Mouse (Mus musculus): ENCODE data around the gene Pla2g2f. TPM values are rescaled to one million over a fixed set of nuclear protein-coding genes. Genes with fewer than 3 reads are reported as not detected.

Pla2g2f gene
- polyA plus RNA-seq, 1 experiment from 2014 or later: not detected

DNA sequence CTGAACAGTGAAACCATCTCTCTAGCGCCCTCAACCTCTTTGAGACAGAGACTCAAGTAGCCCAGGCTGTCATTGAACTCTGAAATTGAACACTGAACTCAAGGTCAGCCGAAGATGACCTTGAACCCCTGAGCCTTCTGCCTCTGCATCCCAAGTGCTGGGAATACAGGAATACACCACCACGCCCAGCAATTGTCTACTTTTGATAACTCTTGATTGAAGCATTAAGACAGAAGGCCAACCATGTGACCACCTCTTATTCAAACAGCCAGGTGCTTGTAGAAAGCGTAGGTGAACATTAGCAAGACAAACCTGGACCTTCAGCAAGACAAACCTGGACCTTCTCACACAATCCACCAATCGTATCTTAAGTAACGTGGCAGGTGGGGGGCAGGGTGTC, 36.9 kb upstream of the Pla2g2f start:
- no peaks in the 10 kb centered on the region for H3K4me1 ChIP-seq (ENCODE audit: control insufficient read depth, insufficient read depth, low read length)
- no peaks in the 10 kb centered on the region for H3K36me3 ChIP-seq (ENCODE audit: control insufficient read depth, insufficient read depth, low read length)
- no peaks in the 10 kb centered on the region for H3K27me3 ChIP-seq (ENCODE audit: control insufficient read depth, insufficient read depth, low read depth, low read length)
- H3K9me3 ChIP-seq (replicated peaks; ENCODE audit: control insufficient read depth, low read length, poor library complexity, severe bottlenecking): no peaks in the 10 kb centered on the region
- WGBS: 88% methylated on average over 6 of the region's 6 CpGs
- H3K9ac ChIP-seq (ENCODE audit: low read depth, low read length): no peak overlapping the region
- H3K4me2 ChIP-seq (ENCODE audit: low read length): no peak overlapping the region
- H3K4me3 ChIP-seq (ENCODE audit: low read depth, low read length): no peak overlapping the region
- ATAC-seq: no peak
- no peak overlapping the region for H3K27ac ChIP-seq (ENCODE audit: low read length)

DNA sequence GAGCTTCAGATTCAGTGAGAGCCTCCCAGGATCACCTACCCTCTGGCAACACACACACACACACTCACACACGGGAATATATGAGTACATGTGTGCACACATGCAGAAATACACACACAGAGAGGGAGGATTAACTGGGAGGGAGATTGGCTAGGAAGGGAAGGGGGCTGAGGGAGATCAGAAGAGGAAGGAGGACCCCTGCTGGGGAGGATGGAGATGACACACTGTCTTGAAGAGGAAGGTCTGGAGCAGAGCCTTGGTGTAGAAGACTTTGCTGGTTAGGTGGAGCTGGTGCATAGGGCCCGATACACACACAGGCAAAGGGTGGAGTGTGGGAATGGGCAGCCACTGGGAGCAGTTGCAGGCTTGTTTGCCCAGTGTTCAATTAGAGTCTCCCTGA, 35.9 kb upstream of the Pla2g2f start:
- ATAC-seq: no peak
- WGBS: 62% methylated on average over 2 of the region's 2 CpGs

DNA sequence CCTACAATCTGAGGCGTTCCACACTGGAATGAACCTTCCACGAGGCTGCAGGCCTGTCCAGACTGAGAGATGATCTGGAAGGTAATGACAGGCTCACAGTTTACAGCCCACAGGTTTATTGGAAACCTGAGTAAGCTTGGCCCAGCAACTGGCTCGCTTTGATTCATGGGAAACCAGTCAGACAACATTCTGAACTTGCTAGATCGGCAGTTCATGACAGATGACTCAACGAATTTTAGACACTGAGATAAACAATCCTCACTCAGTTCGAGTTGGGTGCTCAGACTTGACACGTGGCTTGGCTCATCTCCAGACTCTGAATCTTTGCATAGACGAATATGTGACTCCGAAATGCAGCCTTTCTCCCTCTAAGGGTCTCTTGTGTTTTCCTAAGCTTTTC, 35.2 kb upstream of the Pla2g2f start:
- Histone ChIP-seq H3K4me3 (ENCODE audit: low read depth, low read length) (no peak overlapping the region), H3K9me3 (replicated peaks; ENCODE audit: control insufficient read depth, low read length, poor library complexity, severe bottlenecking) (no peaks in the 10 kb centered on the region), H3K9ac (ENCODE audit: low read depth, low read length) (no peak overlapping the region), H3K27ac (ENCODE audit: low read length) (no peak overlapping the region), H3K4me2 (ENCODE audit: low read length) (no peak overlapping the region), H3K4me1 (ENCODE audit: control insufficient read depth, insufficient read depth, low read length) (no peaks in the 10 kb centered on the region), H3K27me3 (ENCODE audit: control insufficient read depth, insufficient read depth, low read depth, low read length) (no peaks in the 10 kb centered on the region), H3K36me3 (ENCODE audit: control insufficient read depth, insufficient read depth, low read length) (no peaks in the 10 kb centered on the region)
- 76% methylated on average over 9 of the region's 9 CpGs for WGBS
- ATAC-seq: no peak

More for the DNA sequence above, 35.9 kb upstream of the Pla2g2f start:
- no peak overlapping the region for H3K27ac ChIP-seq (ENCODE audit: low read length)
- no peaks in the 10 kb centered on the region for H3K9me3 ChIP-seq (replicated peaks; ENCODE audit: control insufficient read depth, low read length, poor library complexity, severe bottlenecking)
- H3K4me2 ChIP-seq (ENCODE audit: low read length): no peak overlapping the region
- no peaks in the 10 kb centered on the region for H3K27me3 ChIP-seq (ENCODE audit: control insufficient read depth, insufficient read depth, low read depth, low read length)
- H3K4me1 ChIP-seq (ENCODE audit: control insufficient read depth, insufficient read depth, low read length): no peaks in the 10 kb centered on the region
- no peaks in the 10 kb centered on the region for H3K36me3 ChIP-seq (ENCODE audit: control insufficient read depth, insufficient read depth, low read length)
- no peak overlapping the region for H3K9ac ChIP-seq (ENCODE audit: low read depth, low read length)
- no peak overlapping the region for H3K4me3 ChIP-seq (ENCODE audit: low read depth, low read length)

DNA sequence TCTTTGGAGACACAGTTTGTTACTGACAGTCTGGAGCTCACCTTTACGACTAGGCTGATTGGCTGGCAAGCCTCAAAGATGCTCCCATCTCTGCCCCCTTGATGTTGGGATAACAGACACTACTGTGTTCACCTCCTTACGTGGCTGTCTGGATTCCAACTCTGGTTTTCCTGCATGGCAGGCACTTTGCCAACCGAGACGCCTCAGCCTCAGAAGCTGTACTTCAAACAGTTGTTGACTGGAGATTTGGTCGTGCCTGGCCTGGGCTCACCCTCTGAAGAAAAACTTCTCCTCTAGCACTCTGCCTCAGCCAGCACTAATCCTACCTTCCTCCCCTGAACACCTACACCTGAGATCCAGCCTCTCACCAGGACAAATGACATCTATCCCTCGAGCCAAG, 34.0 kb upstream of the Pla2g2f start:
- Histone ChIP-seq H3K36me3 (ENCODE audit: control insufficient read depth, insufficient read depth, low read length) (no peaks in the 10 kb centered on the region), H3K4me2 (ENCODE audit: low read length) (no peak overlapping the region), H3K4me3 (ENCODE audit: low read depth, low read length) (no peak overlapping the region), H3K9ac (ENCODE audit: low read depth, low read length) (no peak overlapping the region), H3K27me3 (ENCODE audit: control insufficient read depth, insufficient read depth, low read depth, low read length) (no peaks in the 10 kb centered on the region), H3K27ac (ENCODE audit: low read length) (no peak overlapping the region), H3K9me3 (replicated peaks; ENCODE audit: control insufficient read depth, low read length, poor library complexity, severe bottlenecking) (no peaks in the 10 kb centered on the region), H3K4me1 (ENCODE audit: control insufficient read depth, insufficient read depth, low read length) (no peaks in the 10 kb centered on the region)
- WGBS: 70% methylated on average over 6 of the region's 6 CpGs
- no peak for ATAC-seq

DNA sequence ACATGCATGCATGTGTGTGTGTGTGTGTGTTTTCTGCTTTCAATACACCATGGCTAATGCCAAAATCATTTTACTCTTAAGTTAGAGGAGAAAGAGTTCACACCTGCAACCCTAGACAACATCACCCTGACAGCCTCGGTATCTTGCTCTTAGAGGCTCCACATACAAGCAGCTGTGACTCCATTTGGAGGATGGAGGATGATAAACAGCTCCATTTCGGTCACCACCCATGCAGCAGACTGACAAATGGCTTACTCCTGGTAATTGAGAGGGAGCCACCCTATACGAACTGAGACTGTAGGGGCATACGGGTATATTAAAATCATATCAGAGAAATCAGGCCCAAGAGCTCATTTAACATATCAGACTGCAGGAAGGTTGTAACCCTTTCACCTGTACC, 31.0 kb upstream of the Pla2g2f start:
- 81% methylated on average over 4 of the region's 4 CpGs for WGBS
- Histone ChIP-seq H3K9ac (ENCODE audit: low read depth, low read length) (no peak overlapping the region), H3K4me1 (ENCODE audit: control insufficient read depth, insufficient read depth, low read length) (no peaks in the 10 kb centered on the region), H3K4me3 (ENCODE audit: low read depth, low read length) (no peak overlapping the region), H3K9me3 (replicated peaks; ENCODE audit: control insufficient read depth, low read length, poor library complexity, severe bottlenecking) (no peaks in the 10 kb centered on the region), H3K36me3 (ENCODE audit: control insufficient read depth, insufficient read depth, low read length) (no peaks in the 10 kb centered on the region), H3K27ac (ENCODE audit: low read length) (no peak overlapping the region), H3K4me2 (ENCODE audit: low read length) (no peak overlapping the region), H3K27me3 (ENCODE audit: control insufficient read depth, insufficient read depth, low read depth, low read length) (no peaks in the 10 kb centered on the region)
- ATAC-seq: no peak

DNA sequence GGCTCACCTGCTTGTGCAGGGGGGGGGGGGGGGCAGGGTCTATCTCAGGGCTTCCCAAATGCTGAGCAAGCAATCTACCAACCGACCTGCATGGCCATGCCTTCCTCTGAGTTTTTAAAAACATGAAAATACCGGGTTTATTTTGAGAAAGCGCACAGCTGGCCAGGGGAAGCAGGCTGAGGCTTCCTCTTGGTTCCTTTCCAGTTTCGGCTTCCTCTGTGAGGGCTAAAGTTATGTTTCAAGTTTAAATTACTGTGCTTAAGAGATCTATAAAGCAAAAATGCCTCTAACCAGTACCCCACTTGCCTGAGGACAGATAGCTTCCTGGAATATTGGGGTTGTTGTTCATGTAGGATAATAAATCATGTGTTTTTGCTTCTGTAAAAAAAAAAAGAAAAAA, 28.7 kb upstream of the Pla2g2f start:
- ATAC-seq: no peak

DNA sequence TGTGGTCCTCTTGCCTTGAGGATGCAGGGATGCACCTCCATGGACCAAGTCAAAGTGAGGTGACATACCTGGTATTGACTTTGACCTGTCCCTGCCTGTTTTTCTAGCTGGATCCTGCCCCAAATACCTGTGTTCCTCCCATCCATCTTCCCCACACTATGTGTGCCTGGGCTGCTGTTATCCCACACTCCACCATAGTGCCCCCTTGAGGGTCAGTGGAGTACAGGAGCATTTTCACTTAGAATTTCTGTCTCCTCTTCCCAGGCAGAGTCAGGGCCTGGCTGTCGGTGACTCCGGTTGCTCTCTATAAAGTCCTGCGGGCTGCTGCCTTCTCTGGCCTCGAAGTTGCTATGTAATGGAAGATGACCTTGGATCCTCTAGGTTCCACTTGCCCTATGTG, 28.3 kb upstream of the Pla2g2f start:
- no peak for ATAC-seq
- H3K36me3 ChIP-seq (ENCODE audit: control insufficient read depth, insufficient read depth, low read length): no peaks in the 10 kb centered on the region
- WGBS: 72% methylated on average over 4 of the region's 4 CpGs

More for the DNA sequence above, 28.7 kb upstream of the Pla2g2f start:
- Histone ChIP-seq H3K4me3 (ENCODE audit: low read depth, low read length) (no peak overlapping the region), H3K4me1 (ENCODE audit: control insufficient read depth, insufficient read depth, low read length) (no peaks in the 10 kb centered on the region), H3K27ac (ENCODE audit: low read length) (no peak overlapping the region), H3K9ac (ENCODE audit: low read depth, low read length) (no peak overlapping the region), H3K9me3 (replicated peaks; ENCODE audit: control insufficient read depth, low read length, poor library complexity, severe bottlenecking) (no peaks in the 10 kb centered on the region), H3K4me2 (ENCODE audit: low read length) (no peak overlapping the region), H3K36me3 (ENCODE audit: control insufficient read depth, insufficient read depth, low read length) (no peaks in the 10 kb centered on the region), H3K27me3 (ENCODE audit: control insufficient read depth, insufficient read depth, low read depth, low read length) (no peaks in the 10 kb centered on the region)
- WGBS: 83% methylated on average over 4 of the region's 4 CpGs

DNA sequence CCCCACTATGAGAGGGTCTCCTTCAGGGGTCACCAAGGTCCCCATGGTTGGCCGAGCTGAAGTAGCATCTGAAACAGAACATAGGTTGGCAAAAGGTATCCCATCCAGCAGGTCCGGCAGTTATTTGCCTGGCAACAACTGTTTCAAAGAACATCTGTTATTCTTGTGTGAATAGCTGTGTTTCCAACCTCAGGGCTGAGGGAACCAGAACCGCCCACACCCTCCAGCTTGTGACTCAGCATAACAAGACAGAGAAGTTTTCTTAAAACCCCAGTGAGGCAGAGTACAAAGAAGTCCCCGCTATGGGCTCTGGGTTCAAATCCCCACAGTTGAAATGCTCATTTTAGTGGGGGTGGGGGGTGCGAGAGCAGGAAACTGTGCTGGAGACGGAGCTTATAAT, 24.7 kb upstream of the Pla2g2f start:
- H3K27ac ChIP-seq (ENCODE audit: low read length): no peak overlapping the region
- no peaks in the 10 kb centered on the region for H3K9me3 ChIP-seq (replicated peaks; ENCODE audit: control insufficient read depth, low read length, poor library complexity, severe bottlenecking)
- H3K4me1 ChIP-seq (ENCODE audit: control insufficient read depth, insufficient read depth, low read length): 0 out of 2 replicates have a peak, but pooled peaks cover 4% of the 10 kb centered on the region
- H3K36me3 ChIP-seq (ENCODE audit: control insufficient read depth, insufficient read depth, low read length): no peaks in the 10 kb centered on the region
- H3K27me3 ChIP-seq (ENCODE audit: control insufficient read depth, insufficient read depth, low read depth, low read length): no peaks in the 10 kb centered on the region
- no peak overlapping the region for H3K9ac ChIP-seq (ENCODE audit: low read depth, low read length)
- H3K4me2 ChIP-seq (ENCODE audit: low read length): no peak overlapping the region
- no peak for ATAC-seq
- no peak overlapping the region for H3K4me3 ChIP-seq (ENCODE audit: low read depth, low read length)
- 83% methylated on average over 6 of the region's 6 CpGs for WGBS

More for the DNA sequence above, 28.3 kb upstream of the Pla2g2f start:
- Histone ChIP-seq H3K4me1 (ENCODE audit: control insufficient read depth, insufficient read depth, low read length) (no peaks in the 10 kb centered on the region), H3K9ac (ENCODE audit: low read depth, low read length) (no peak overlapping the region), H3K4me3 (ENCODE audit: low read depth, low read length) (no peak overlapping the region), H3K27me3 (ENCODE audit: control insufficient read depth, insufficient read depth, low read depth, low read length) (no peaks in the 10 kb centered on the region), H3K27ac (ENCODE audit: low read length) (no peak overlapping the region), H3K9me3 (replicated peaks; ENCODE audit: control insufficient read depth, low read length, poor library complexity, severe bottlenecking) (no peaks in the 10 kb centered on the region), H3K4me2 (ENCODE audit: low read length) (no peak overlapping the region)

DNA sequence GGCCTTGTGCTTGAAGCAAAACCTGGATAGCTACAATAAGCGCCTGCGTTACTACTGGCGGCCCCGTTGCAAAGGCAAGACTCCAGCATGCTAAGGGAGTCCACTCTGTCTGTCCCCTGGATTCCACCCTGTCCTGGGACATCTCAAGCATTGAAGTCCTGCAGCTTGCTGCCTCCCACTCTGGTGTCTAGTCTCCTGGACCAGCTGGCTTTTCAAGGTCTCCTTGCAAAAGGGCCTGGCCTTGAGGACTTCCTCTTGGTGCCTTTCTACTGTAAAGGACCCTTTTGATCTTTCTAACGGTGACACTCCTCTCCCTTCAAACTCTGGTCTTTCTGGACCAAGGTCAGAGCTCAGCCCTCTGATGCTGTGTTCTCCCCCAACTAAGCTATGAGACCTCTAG, 22.9 kb upstream of the Pla2g2f start:
- Histone ChIP-seq H3K9ac (ENCODE audit: low read depth, low read length) (no peak overlapping the region), H3K27ac (ENCODE audit: low read length) (no peak overlapping the region), H3K4me3 (ENCODE audit: low read depth, low read length) (no peak overlapping the region), H3K27me3 (ENCODE audit: control insufficient read depth, insufficient read depth, low read depth, low read length) (no peaks in the 10 kb centered on the region), H3K4me1 (ENCODE audit: control insufficient read depth, insufficient read depth, low read length) (0 out of 2 replicates have a peak, but pooled peaks cover 4% of the 10 kb centered on the region), H3K9me3 (replicated peaks; ENCODE audit: control insufficient read depth, low read length, poor library complexity, severe bottlenecking) (no peaks in the 10 kb centered on the region), H3K36me3 (ENCODE audit: control insufficient read depth, insufficient read depth, low read length) (no peaks in the 10 kb centered on the region), H3K4me2 (ENCODE audit: low read length) (no peak overlapping the region)
- no peak for ATAC-seq
- WGBS: 93% methylated on average over 5 of the region's 5 CpGs

All from midbrain, embryonic 16.5 days (tissue).